Mouse (Mus musculus): ENCODE measurements around the gene Dock8. TPM values are rescaled to one million over a fixed set of nuclear protein-coding genes. Genes with fewer than 3 reads are reported as not detected.

The Dock8 gene
- polyA plus RNA-seq, 1 experiment, result 0.72 TPM

DNA sequence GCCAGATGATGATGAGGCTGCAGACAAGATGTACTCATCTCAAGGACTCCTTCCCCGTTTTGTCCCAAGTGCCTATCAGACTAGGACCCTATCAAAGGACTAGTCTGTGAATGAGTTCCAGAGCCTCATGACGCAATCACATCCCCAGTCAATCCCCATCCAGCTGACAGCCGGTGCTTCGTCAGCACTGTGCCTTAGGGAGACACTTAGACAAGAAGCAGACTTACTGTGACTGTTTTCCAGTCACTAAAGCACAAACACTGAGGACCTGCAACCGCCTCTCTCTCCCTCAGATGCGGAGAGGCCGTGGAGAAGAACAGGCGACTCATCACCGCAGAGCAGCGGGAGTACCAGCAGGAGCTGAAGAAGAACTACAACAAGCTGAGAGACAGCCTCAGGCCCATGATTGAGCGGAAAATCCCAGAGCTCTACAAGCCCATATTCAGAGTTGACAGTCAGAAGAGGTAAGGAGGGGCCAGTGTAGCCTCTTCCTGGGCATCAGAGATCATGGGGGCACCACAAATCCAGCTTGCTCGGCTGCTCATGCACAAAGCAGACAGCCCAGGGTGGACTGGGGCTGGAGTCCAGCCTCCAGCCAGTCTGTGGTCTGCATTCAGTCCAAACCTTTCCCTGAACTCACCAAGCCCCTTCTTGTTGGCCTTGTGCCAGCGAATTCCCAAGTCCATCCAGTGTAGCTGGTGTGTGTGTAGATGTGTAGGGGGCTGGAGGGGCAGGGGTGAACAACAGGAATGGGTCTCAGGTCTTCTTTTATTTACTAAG, 200.9 kb downstream of the Dock8 start:
- no peaks in the 10 kb centered on the region for H3K4me1 ChIP-seq (ENCODE audit: control insufficient read depth, insufficient read depth, low read length)
- no peaks in the 10 kb centered on the region; the same call in 1 of the 2 replicates for H3K27me3 ChIP-seq (ENCODE audit: control insufficient read depth, insufficient read depth, low read length)
- no peak for DNase-seq
- H3K4me3 ChIP-seq (replicated peaks; ENCODE audit: insufficient read depth, low read depth, low read length), result no peak overlapping the region
- H3K27ac ChIP-seq (ENCODE audit: insufficient read depth, low read length), result no peak overlapping the region
- WGBS, result 59% methylated on average over 13 of the region's 13 CpGs
- TF ChIP-seq POLR2A (IDR thresholded peaks at IDR 0.05; ENCODE audit: borderline replicate concordance, insufficient read depth, low read length), result no peak
- no peak for TF ChIP-seq CTCF (IDR thresholded peaks at IDR 0.05; ENCODE audit: borderline replicate concordance, insufficient read depth, low read depth, low read length)

- no peak for TF ChIP-seq POLR2A (IDR thresholded peaks at IDR 0.05; ENCODE audit: borderline replicate concordance, insufficient read depth, low read length)
- TF ChIP-seq CTCF (IDR thresholded peaks at IDR 0.05; ENCODE audit: borderline replicate concordance, insufficient read depth, low read depth, low read length), result no peak
- Histone ChIP-seq H3K4me1 (ENCODE audit: control insufficient read depth, insufficient read depth, low read length) (no peaks in the 10 kb centered on the region), H3K4me3 (replicated peaks; ENCODE audit: insufficient read depth, low read depth, low read length) (no peak overlapping the region), H3K27ac (ENCODE audit: insufficient read depth, low read length) (no peak overlapping the region), H3K27me3 (ENCODE audit: control insufficient read depth, insufficient read depth, low read length) (no peaks in the 10 kb centered on the region; the same call in 1 of the 2 replicates)
- WGBS, result 80% methylated on average over 12 of the region's 12 CpGs
- DNase-seq, result no peak
Observed at GRCm38 (mm10) chr19:25203077-25203476, 203.7 kb downstream of the Dock8 start.

DNA sequence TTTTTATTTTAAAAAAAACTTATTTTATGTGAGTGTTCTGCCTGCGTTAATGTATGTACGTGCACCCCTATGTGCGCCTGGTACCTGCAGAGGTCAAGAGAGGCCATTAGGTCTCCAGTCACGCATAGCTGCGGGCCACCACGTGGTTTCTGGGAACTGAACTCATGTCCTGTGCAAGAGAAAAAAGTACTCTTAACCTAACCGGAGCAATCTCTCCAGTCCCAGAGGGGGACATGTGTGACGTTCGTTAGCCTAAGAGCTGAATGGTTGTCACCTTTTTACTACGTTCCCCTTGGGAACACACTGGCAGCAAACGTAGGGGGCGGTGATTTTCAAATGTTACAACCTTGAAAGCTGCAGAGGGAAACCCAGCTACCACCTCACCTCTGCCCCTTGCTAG, 207.6 kb downstream of the Dock8 start:
- Histone ChIP-seq H3K27ac (ENCODE audit: insufficient read depth, low read length) (no peak overlapping the region), H3K4me3 (replicated peaks; ENCODE audit: insufficient read depth, low read depth, low read length) (no peak overlapping the region), H3K4me1 (ENCODE audit: control insufficient read depth, insufficient read depth, low read length) (no peaks in the 10 kb centered on the region; the same call in 1 of the 2 replicates), H3K27me3 (ENCODE audit: control insufficient read depth, insufficient read depth, low read length) (no peaks in the 10 kb centered on the region; the same call in 1 of the 2 replicates)
- no peak for DNase-seq
- TF ChIP-seq POLR2A (IDR thresholded peaks at IDR 0.05; ENCODE audit: borderline replicate concordance, insufficient read depth, low read length) (no peak), CTCF (IDR thresholded peaks at IDR 0.05; ENCODE audit: borderline replicate concordance, insufficient read depth, low read depth, low read length) (no peak)
- 74% methylated on average over 12 of the region's 12 CpGs for WGBS

DNA sequence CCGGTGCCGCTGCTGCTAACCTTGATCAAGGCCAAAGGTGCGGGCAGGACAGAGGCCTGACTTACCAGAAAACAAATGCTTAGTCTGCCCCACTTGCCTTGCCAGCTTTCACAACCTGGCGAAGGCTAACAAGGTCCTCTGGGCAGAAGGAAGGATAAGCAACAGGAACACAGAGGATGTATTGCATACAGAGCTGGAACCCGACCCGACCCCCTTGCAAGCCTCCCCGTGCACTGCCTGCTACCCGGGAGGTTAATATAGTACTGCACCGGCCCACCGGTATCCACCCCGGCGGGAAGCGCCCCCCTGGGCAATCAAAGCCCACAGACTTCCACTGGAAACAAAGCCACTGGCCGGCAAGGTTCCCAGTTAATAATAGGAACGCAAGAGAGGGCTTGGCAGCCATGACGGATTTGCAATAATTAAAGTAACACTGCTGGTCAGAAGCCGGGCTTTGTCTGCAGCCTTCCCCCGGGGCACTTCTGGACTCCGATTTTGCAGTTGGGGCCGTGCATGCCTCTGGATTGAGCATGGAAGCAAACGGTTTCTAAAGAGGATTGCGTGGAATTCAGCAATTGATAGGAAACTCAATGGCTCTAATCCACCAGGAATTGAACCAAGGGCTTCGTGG, 208.5 kb downstream of the Dock8 start:
- no peak for DNase-seq
- Histone ChIP-seq H3K27me3 (ENCODE audit: control insufficient read depth, insufficient read depth, low read length) (no peaks in the 10 kb centered on the region; the same call in 1 of the 2 replicates), H3K4me1 (ENCODE audit: control insufficient read depth, insufficient read depth, low read length) (no peaks in the 10 kb centered on the region; the same call in 1 of the 2 replicates), H3K27ac (ENCODE audit: insufficient read depth, low read length) (no peak overlapping the region), H3K4me3 (replicated peaks; ENCODE audit: insufficient read depth, low read depth, low read length) (no peak overlapping the region)
- TF ChIP-seq POLR2A (IDR thresholded peaks at IDR 0.05; ENCODE audit: borderline replicate concordance, insufficient read depth, low read length) (no peak), CTCF (IDR thresholded peaks at IDR 0.05; ENCODE audit: borderline replicate concordance, insufficient read depth, low read depth, low read length) (no peak)
- WGBS, result 6% methylated on average over 23 of the region's 23 CpGs

GRCm38 (mm10) chr19:25208596-25209110, 209.3 kb downstream of the Dock8 start:
- no peaks in the 10 kb centered on the region; the same call in 1 of the 2 replicates for H3K27me3 ChIP-seq (ENCODE audit: control insufficient read depth, insufficient read depth, low read length)
- no peak for DNase-seq
- no peak overlapping the region for H3K4me3 ChIP-seq (replicated peaks; ENCODE audit: insufficient read depth, low read depth, low read length)
- 75% methylated on average over 11 of the region's 11 CpGs for WGBS
- H3K27ac ChIP-seq (ENCODE audit: insufficient read depth, low read length), result no peak overlapping the region
- H3K4me1 ChIP-seq (ENCODE audit: control insufficient read depth, insufficient read depth, low read length), result no peaks in the 10 kb centered on the region; the same call in 1 of the 2 replicates
- TF ChIP-seq POLR2A (IDR thresholded peaks at IDR 0.05; ENCODE audit: borderline replicate concordance, insufficient read depth, low read length) (no peak), CTCF (IDR thresholded peaks at IDR 0.05; ENCODE audit: borderline replicate concordance, insufficient read depth, low read depth, low read length) (no peak)

GRCm38 (mm10) chr19:25220611-25221010, 221.3 kb downstream of the Dock8 start:
- Histone ChIP-seq H3K27ac (ENCODE audit: insufficient read depth, low read length) (no peak overlapping the region), H3K4me1 (ENCODE audit: control insufficient read depth, insufficient read depth, low read length) (no peaks in the 10 kb centered on the region), H3K27me3 (ENCODE audit: control insufficient read depth, insufficient read depth, low read length) (no peaks in the 10 kb centered on the region), H3K4me3 (replicated peaks; ENCODE audit: insufficient read depth, low read depth, low read length) (no peak overlapping the region)
- DNase-seq, result no peak
- TF ChIP-seq POLR2A (IDR thresholded peaks at IDR 0.05; ENCODE audit: borderline replicate concordance, insufficient read depth, low read length), result no peak
- TF ChIP-seq CTCF (IDR thresholded peaks at IDR 0.05; ENCODE audit: borderline replicate concordance, insufficient read depth, low read depth, low read length), result no peak
- WGBS, result 37% methylated on average over 2 of the region's 2 CpGs

DNA sequence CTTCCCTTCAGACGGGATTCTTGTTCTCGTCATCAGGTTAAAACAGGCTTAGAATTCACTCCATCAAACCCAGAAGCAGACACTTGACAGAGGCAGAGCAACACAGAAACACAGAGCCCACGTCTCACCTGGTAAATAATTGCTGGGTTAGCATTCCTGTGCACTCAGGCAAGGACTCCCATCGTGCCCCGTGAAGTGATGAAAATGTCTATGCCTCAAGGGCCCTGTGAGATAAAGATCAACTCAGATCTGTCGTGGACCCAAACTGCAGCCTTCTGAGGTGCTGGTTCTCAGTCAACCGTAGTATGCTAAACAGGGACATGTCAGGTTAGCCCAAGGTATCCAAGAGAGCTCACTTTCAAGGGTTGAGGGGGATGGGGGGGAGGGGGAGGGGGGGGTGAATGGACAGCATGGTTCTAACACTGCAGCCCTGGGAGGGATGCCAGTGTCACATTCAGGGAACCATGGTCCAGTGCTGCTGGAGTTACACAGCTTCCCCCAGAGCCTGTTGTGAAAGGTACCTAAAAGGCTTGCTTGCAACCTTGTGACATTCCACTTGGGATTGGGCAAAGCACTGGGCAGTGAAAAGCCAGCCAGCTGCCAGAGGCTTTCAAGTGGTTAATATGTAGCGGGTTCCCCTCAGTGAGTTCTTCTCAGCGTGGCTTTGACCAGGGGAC, 222.8 kb downstream of the Dock8 start:
- TF ChIP-seq POLR2A (IDR thresholded peaks at IDR 0.05; ENCODE audit: borderline replicate concordance, insufficient read depth, low read length) (no peak), CTCF (IDR thresholded peaks at IDR 0.05; ENCODE audit: borderline replicate concordance, insufficient read depth, low read depth, low read length) (no peak)
- Histone ChIP-seq H3K27me3 (ENCODE audit: control insufficient read depth, insufficient read depth, low read length) (no peaks in the 10 kb centered on the region), H3K4me3 (replicated peaks; ENCODE audit: insufficient read depth, low read depth, low read length) (no peak overlapping the region), H3K4me1 (ENCODE audit: control insufficient read depth, insufficient read depth, low read length) (no peaks in the 10 kb centered on the region), H3K27ac (ENCODE audit: insufficient read depth, low read length) (no peak overlapping the region)
- WGBS, result 71% methylated on average over 9 of the region's 9 CpGs
- no peak for DNase-seq

All from cerebellum, adult 2 months (tissue).